Mouse (Mus musculus) bone marrow, adult 2 months (tissue): Measurements from ENCODE around the gene Olfr1293-ps. TPM values are rescaled to one million over a fixed set of nuclear protein-coding genes. Genes with fewer than 3 reads are reported as not detected.

Experiments
- H3K27ac ChIP-seq: fragments of 200-500 bp; 2 replicates; pipeline ENCODE4 v1.5.1; 2012; ENCODE audit warnings: low read depth, mild to moderate bottlenecking, control low read depth, inconsistent platforms, low read length; ENCODE audit not compliant: control insufficient read depth, poor library complexity, insufficient read depth
- H3K4me1 ChIP-seq: fragments of 200-500 bp; 2 replicates; pipeline ENCODE4 v1.6.1; 2011; ENCODE audit warnings: low read length; ENCODE audit not compliant: control insufficient read depth, insufficient read depth
- H3K4me3 ChIP-seq: fragments of 200-500 bp; replicated peaks from 2 replicates; pipeline ENCODE3; 2011; ENCODE audit warnings: mild to moderate bottlenecking, low read depth, low read length, control low read depth; ENCODE audit not compliant: control insufficient read depth
- CTCF ChIP-seq: fragments of 200-500 bp; IDR thresholded peaks from 2 replicates; pipeline ENCODE4 v1.5.1; 2011; ENCODE audit warnings: low read length, control low read depth; ENCODE audit not compliant: control insufficient read depth, insufficient read depth
- POLR2A ChIP-seq: fragments of 200-500 bp; IDR thresholded peaks from 2 replicates; pipeline ENCODE4 v1.6.1; 2011; ENCODE audit warnings: low read depth, mild to moderate bottlenecking, control low read depth, low read length, borderline replicate concordance; ENCODE audit not compliant: control insufficient read depth
- WGBS: fragments of 180-500 bp; shearing (Covaris S2); methylation state at CpG from one replicate; pipeline ENCODE4 v1.1.7; 2018; 5-methylcytosine and 5-hydroxymethylcytosine counted together
- polyA plus RNA-seq: library from polyadenylated mRNA; stranded (reverse); fragments of >200 nt; gene quantifications from 2 replicates; pipeline ENCODE4 v1.2.4, GENCODE M21; 2011; ENCODE audit warnings: low replicate concordance; ENCODE audit not compliant: missing spikeins, insufficient read depth, insufficient read length

Olfr1293-ps gene
- 1.2 TPM in 1 of 2 replicates, not detected in the other for polyA plus RNA-seq

DNA sequence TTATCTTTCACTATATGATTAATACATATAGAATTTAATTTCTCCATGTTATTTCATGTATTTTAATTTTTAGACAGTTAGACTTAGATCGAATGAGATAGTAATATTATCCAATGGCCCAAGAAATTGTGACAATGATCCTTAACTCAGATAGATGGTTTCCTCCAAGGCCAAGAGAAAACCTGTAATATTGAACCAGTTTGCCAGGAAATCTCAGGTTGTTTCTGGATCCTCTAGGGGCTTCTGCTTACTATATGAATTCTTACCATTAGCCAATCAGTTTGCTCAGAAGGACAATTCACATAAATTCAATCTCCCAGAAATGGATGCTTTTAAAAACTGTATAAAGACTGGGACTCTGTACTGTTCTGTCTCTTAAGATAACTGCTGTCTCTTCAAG is at the start of gene Olfr1293-ps:
TSS of gene Olfr1293-ps (plus strand) at position 301 of the 400 bp plus-strand sequence.
- WGBS = 65% methylated on average over 1 of the region's 1 CpGs
- Histone ChIP-seq H3K4me3 (no peak within 1 kb of the TSS), H3K27ac (no peak within 1 kb of the TSS), H3K4me1 (no peaks in the 10 kb centered on the region)
- TF ChIP-seq CTCF = no peak
- TF ChIP-seq POLR2A = no peak

DNA sequence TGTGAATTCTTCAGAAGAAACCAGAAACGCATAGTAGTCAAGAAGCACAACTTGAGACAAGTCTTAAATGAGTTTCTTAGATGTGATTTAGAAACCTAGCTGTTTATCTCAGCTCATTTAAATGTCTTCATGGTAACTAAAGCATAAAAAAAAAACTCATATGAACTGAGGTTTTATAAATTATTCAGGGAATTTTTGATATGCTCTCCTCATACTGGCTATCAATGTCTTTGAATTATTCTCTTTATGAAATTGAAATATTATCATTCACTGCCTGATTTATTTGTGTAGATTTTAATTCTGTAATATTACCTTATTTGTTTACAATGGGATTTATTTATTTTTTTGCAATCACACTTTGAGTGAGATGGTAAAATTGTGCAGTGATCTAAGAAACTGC is 44.5 kb upstream of the Olfr1293-ps start, which contains the start of gene Olfr1289:
TSS of gene Olfr1289 (plus strand) at position 301 of the 400 bp plus-strand sequence.
- TF ChIP-seq CTCF = no peak
- TF ChIP-seq POLR2A = no peak
- Histone ChIP-seq H3K27ac (no peak within 1 kb of the TSS), H3K4me3 (no peak within 1 kb of the TSS), H3K4me1 (no peaks in the 10 kb centered on the region)
- 63% methylated on average over 1 of the region's 1 CpGs for WGBS

DNA sequence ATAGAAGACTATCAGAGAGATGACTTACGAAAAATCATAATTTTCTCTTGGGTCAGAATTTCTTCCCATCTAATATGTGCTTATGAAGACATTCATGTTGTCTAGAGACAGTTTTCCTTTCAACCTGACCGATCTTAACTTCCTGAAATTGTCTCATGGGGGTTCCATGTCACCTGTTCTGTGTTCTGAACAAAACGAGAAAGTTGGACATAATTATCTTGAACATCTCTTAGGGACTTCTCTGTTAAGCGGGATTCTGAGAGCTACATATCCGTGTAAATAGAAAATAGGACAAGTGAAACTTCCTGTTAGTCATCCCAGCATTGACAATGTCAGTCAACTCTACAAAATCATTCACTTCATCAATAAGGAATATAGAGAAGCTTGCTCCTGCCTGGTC is 31.3 kb upstream of the Olfr1293-ps start, which contains the start of gene Olfr1290:
TSS of gene Olfr1290 (minus strand) at position 101 of the 400 bp plus-strand sequence.
- Histone ChIP-seq H3K27ac (no peak within 1 kb of the TSS), H3K4me3 (no peak within 1 kb of the TSS), H3K4me1 (no peaks in the 10 kb centered on the region)
- 64% methylated on average over 5 of the region's 5 CpGs for WGBS
- TF ChIP-seq CTCF = no peak
- TF ChIP-seq POLR2A = no peak

DNA sequence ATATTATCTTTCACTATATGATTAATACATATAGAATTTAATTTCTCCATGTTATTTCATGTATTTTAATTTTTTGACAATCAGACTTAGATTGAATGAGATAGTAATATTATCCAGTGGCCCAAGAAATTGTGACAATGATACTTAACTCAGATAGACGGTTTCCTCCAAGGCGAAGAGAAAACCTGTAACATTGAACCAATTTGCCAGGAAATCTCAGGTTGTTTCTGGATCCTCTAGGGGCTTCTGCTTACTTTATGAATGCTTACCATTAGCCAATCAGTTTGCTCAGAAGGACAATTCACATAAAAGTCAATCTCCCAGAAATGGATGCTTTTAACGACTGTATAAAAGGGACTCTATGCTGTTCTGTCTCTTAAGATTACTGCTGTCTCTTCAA is 28.1 kb upstream of the Olfr1293-ps start, which contains the start of gene Olfr1291-ps1:
TSS of gene Olfr1291-ps1 (plus strand) at position 301 of the 400 bp plus-strand sequence.
- WGBS = 79% methylated on average over 3 of the region's 3 CpGs

DNA sequence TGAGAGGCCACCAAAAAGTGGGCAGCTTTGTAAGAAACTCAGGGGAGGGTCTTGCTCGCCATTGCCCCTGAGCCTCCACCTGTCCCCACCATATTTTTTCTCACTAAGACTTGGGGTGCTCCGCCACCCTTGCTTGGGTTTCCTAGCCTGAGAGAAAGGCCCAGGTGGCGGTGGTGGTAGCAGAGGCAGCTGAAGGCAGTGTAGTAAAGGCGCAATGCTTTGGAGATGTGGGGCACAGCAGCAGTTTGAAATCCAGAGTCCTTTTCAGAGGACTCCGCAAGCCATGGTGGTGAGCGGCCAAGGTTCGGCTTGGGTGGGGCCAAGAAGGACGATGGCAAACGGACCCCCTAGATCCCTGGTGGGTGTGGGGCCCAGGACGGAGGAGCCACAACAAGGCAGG is 7.6 kb upstream of the Olfr1293-ps start:
- 82% methylated on average over 10 of the region's 10 CpGs for WGBS
- TF ChIP-seq POLR2A (no peak), CTCF (no peak)
- Histone ChIP-seq H3K4me3 (no peak overlapping the region), H3K4me1 (no peaks in the 10 kb centered on the region), H3K27ac (no peak overlapping the region)

More for the DNA sequence above, 28.1 kb upstream of the Olfr1293-ps start, which contains the start of gene Olfr1291-ps1:
- no peaks in the 10 kb centered on the region for H3K4me1 ChIP-seq
- H3K27ac ChIP-seq = no peak within 1 kb of the TSS
- no peak for TF ChIP-seq POLR2A
- no peak for TF ChIP-seq CTCF
- no peak within 1 kb of the TSS for H3K4me3 ChIP-seq

DNA sequence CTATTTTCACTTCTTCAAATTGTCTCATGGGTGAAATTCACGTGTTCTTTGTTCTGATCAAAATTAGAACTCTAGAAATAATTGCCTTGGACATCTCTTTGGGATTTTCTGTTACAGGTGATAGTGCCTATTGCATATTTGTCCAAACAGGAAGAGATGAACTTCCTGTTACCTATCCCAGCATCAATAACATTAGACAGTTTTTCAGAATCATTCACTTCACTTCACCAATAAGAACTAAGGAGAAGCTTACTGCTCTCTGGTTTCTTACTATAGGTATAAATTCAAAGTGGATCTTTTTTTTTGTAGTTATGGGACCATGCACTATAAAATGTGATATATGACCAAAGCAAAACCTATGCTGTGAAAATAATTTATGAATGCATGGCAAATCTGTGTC is 15.2 kb downstream of the Olfr1293-ps start, which contains the start of gene Olfr1294:
TSS of gene Olfr1294 (minus strand) at position 101 of the 400 bp plus-strand sequence.
- Histone ChIP-seq H3K27ac (no peak within 1 kb of the TSS), H3K4me1 (no peaks in the 10 kb centered on the region), H3K4me3 (no peak within 1 kb of the TSS)
- WGBS = 32% methylated on average over 1 of the region's 1 CpGs
- TF ChIP-seq CTCF = no peak
- no peak for TF ChIP-seq POLR2A

DNA sequence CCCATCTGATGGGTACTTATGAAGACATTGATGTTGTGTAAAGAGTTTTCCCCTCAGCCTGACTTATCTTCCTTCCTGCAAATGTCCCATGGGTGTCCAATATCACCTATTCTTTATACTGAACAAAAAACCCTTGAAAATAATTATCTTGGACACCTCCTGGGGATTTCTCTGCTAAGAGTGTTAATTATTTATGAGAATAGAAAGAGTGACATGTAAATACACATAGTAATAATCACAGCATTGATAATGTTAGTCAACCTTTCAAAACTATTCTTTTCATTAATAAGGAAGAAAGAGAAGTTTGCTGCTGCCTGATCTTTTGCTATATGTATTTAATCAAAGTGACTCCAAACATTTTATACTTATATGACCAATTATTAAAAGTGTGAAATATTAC is 44.6 kb downstream of the Olfr1293-ps start, which contains the start of gene Olfr1295:
TSS of gene Olfr1295 (minus strand) at position 101 of the 400 bp plus-strand sequence.
- TF ChIP-seq CTCF = no peak
- no peak for TF ChIP-seq POLR2A
- H3K4me1 ChIP-seq = no peaks in the 10 kb centered on the region
- H3K4me3 ChIP-seq = no peak within 1 kb of the TSS
- no peak within 1 kb of the TSS for H3K27ac ChIP-seq

Other genes starting within 250 kb of the Olfr1293-ps start
- gene Olfr1278, start 235.1 kb upstream of the Olfr1293-ps start, polyA plus RNA-seq = not detected in 2 replicates
- not detected in 2 replicates for gene Olfr1279, start 224.6 kb upstream of the Olfr1293-ps start, polyA plus RNA-seq
- gene Olfr1280, start 211.2 kb upstream of the Olfr1293-ps start, polyA plus RNA-seq = not detected in 2 replicates
- not detected in 2 replicates for gene Olfr1281, start 198.7 kb upstream of the Olfr1293-ps start, polyA plus RNA-seq
- gene Olfr1282, start 189.1 kb upstream of the Olfr1293-ps start, polyA plus RNA-seq = not detected in 2 replicates
- not detected in 2 replicates for gene Olfr1283, start 158.4 kb upstream of the Olfr1293-ps start, polyA plus RNA-seq
- not detected in 2 replicates for gene Olfr1284, start 149.7 kb upstream of the Olfr1293-ps start, polyA plus RNA-seq
- not detected in 2 replicates for gene Olfr1286, start 102.1 kb upstream of the Olfr1293-ps start, polyA plus RNA-seq
- not detected in 2 replicates for gene Olfr1287, start 76.1 kb upstream of the Olfr1293-ps start, polyA plus RNA-seq
- gene Olfr1288, start 51.1 kb upstream of the Olfr1293-ps start, polyA plus RNA-seq = not detected in 2 replicates
- gene Olfr1289, start 44.4 kb upstream of the Olfr1293-ps start, polyA plus RNA-seq = not detected in 2 replicates
- not detected in 2 replicates for gene Olfr1290, start 31.4 kb upstream of the Olfr1293-ps start, polyA plus RNA-seq
- not detected in 2 replicates for gene Olfr1291-ps1, start 28.0 kb upstream of the Olfr1293-ps start, polyA plus RNA-seq
- not detected in 2 replicates for gene Olfr1294, start 15.1 kb downstream of the Olfr1293-ps start, polyA plus RNA-seq
- not detected in 2 replicates for gene Olfr1295, start 44.5 kb downstream of the Olfr1293-ps start, polyA plus RNA-seq
- gene Olfr1297, start 101.3 kb downstream of the Olfr1293-ps start, polyA plus RNA-seq = not detected in 2 replicates
- gene Olfr1298, start 124.0 kb downstream of the Olfr1293-ps start, polyA plus RNA-seq = not detected in 2 replicates
- gene Olfr1299, start 136.2 kb downstream of the Olfr1293-ps start, polyA plus RNA-seq = not detected in 2 replicates
- not detected in 2 replicates for gene Olfr1301, start 225.8 kb downstream of the Olfr1293-ps start, polyA plus RNA-seq